Comparison of ENCODE assay signal across 8 mouse cellular contexts in the genomic region with DNA sequence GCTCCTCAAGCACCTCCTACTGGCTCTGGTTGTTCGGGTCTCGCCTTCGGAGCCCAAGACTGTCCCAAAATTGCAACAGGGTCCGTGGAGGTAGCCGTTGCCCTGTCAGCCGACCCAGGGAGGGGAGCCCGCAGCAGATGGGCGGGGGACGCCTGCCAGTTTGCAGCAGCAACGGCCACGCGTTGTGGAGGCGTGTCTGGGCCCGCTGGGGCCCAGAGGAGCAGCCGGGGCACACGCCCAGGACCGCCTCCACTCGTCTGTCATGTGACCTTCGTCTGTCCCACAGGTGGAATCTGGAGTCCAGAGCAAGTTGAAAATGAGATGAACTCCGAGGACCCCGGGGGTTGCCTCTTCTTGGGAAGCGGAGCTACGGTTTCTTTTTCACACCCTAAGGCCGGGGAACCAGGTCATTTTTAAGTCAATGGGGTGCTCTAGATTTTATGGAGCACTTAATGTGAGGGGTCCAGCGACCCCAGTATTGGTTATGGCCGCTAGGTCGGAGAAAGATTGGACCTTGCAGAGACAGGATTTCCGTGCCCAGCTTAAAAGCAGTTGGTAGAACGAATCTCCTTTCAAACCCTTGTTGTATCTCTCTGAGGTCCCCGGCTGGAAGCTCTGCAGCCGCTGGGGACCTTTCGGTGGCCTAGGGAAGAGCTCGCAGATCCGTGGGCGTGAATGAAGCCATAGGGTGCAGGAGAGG. TPM values are rescaled to one million over a fixed set of nuclear protein-coding genes. Genes with fewer than 3 reads are reported as not detected.
DNase-seq lines count a peak whose midpoint lies in the region; ATAC-seq and TF ChIP-seq lines count a peak whose summit lies in the region.

A gene (plus strand): TSS at position 283 of the 700 bp plus-strand sequence.

- no peaks in the 10 kb centered on the region for H3K79me2 ChIP-seq in MEL (ENCODE audit: control insufficient read depth, insufficient read depth, low read length, poor library complexity)

- H3K9me3 ChIP-seq in MEL (replicated peaks; ENCODE audit: insufficient read depth, low read length), result no peaks in the 10 kb centered on the region
- no peaks in the 10 kb centered on the region for H3K9me3 ChIP-seq in hindbrain, embryonic 16.5 days (ENCODE audit: control insufficient read depth, low read length)
- H3K9me3 ChIP-seq in lung, postnatal 0 days (ENCODE audit: low read length), result no peaks in the 10 kb centered on the region

- TF ChIP-seq CTCF in MEL (IDR thresholded peaks at IDR 0.05 in 2 of 3, conservative IDR thresholded peaks at IDR 0.05 in 1 of 3; ENCODE audit: control insufficient read depth in 1 of 3, insufficient read depth in 1 of 3, low read depth in 2 of 3, low read length in 3 of 3, poor library complexity in 1 of 3, severe bottlenecking in 1 of 3), result no peak
- no peak for TF ChIP-seq CTCF in lung, postnatal 0 days (IDR thresholded peaks at IDR 0.05)

- peak within 1 kb of the TSS; percentile 66 for H3K9ac ChIP-seq in MEL (ENCODE audit: control insufficient read depth, low read depth, low read length, poor library complexity, severe bottlenecking)
- H3K9ac ChIP-seq in hindbrain, embryonic 16.5 days (ENCODE audit: low read depth, low read length), result peak within 1 kb of the TSS; percentile 22
- H3K9ac ChIP-seq in lung, postnatal 0 days (replicated peaks; ENCODE audit: low read depth), result no peak within 1 kb of the TSS

- peak within 1 kb of the TSS; percentile 26 for H3K4me2 ChIP-seq in hindbrain, embryonic 16.5 days (ENCODE audit: low read length)
- peak within 1 kb of the TSS; percentile 49 for H3K4me2 ChIP-seq in lung, postnatal 0 days (replicated peaks; ENCODE audit: low read depth, low read length)

- TF ChIP-seq POLR2A in MEL (IDR thresholded peaks at IDR 0.05; ENCODE audit: control insufficient read depth in 1 of 2, insufficient read depth in 1 of 2, low read depth in 1 of 2, low read length in 2 of 2, poor library complexity in 1 of 2), result no peak

- peaks cover 0 to 8% of the 10 kb centered on the region in 2 experiments; a peak in 2 of 4 replicates for H3K36me3 ChIP-seq in MEL (ENCODE audit: control insufficient read depth in 1 of 2, insufficient read depth in 2 of 2, low read length in 2 of 2)
- no peaks in the 10 kb centered on the region for H3K36me3 ChIP-seq in hindbrain, embryonic 16.5 days (ENCODE audit: control insufficient read depth, insufficient read depth, low read length)
- H3K36me3 ChIP-seq in lung, postnatal 0 days (ENCODE audit: insufficient read depth, low read length), result no peaks in the 10 kb centered on the region

- H3K27ac ChIP-seq in MEL (ENCODE audit: control insufficient read depth, low read depth, low read length), result peak within 1 kb of the TSS; percentile 23
- H3K27ac ChIP-seq in hindbrain, embryonic 16.5 days (ENCODE audit: low read depth, low read length), result no peak within 1 kb of the TSS
- no peak within 1 kb of the TSS for H3K27ac ChIP-seq in lung, postnatal 0 days (ENCODE audit: low read length)

- no peaks in the 10 kb centered on the region for H3K27me3 ChIP-seq in MEL (ENCODE audit: control insufficient read depth in 1 of 2, insufficient read depth in 2 of 2, low read length in 2 of 2)
- peaks cover 62% of the 10 kb centered on the region for H3K27me3 ChIP-seq in hindbrain, embryonic 16.5 days (replicated peaks; ENCODE audit: control insufficient read depth, insufficient read depth, low read length)
- peaks cover 37% of the 10 kb centered on the region for H3K27me3 ChIP-seq in lung, postnatal 0 days (replicated peaks; ENCODE audit: insufficient read depth, low read length)

- TF ChIP-seq EP300 in MEL (IDR thresholded peaks at IDR 0.05; ENCODE audit: low read depth in 1 of 2, low read length in 2 of 2), result 0 out of 4 replicates have a peak, but pooled peaks of 1 of the 2 experiments have one; percentile 17
- no peak for TF ChIP-seq EP300 in lung, postnatal 0 days (IDR thresholded peaks at IDR 0.05)

- peak; percentile 19; the same call in 1 of the 2 replicates for ATAC-seq in hindbrain, embryonic 16.5 days
- ATAC-seq in lung, postnatal 0 days, result no peak

- H3K4me3 ChIP-seq in MEL (ENCODE audit: control insufficient read depth in 1 of 2, insufficient read depth in 1 of 2, low read depth in 2 of 2, low read length in 2 of 2), result peak within 1 kb of the TSS; percentile 52 to 59
- peak within 1 kb of the TSS; percentile 16; the same call in 1 of the 2 replicates for H3K4me3 ChIP-seq in hindbrain, embryonic 16.5 days (ENCODE audit: low read length)
- H3K4me3 ChIP-seq in lung, postnatal 0 days (ENCODE audit: low read depth, low read length), result peak within 1 kb of the TSS; percentile 24; the same call in 1 of the 2 replicates

- DNase-seq in adrenal gland, adult 2 months, result peak; percentile 31
- no peak for DNase-seq in adrenal gland, adult 8-10 months
- DNase-seq in MEL (ENCODE audit: low read depth, low spot score), result no peak
- no peak for DNase-seq in lung, postnatal 0 days (ENCODE audit: low spot score)
- DNase-seq in right cerebral cortex, postnatal 14 days, result no peak
- no peak for DNase-seq in layer of hippocampus, postnatal 25 days (ENCODE audit: extremely low spot score in 1 of 2, low spot score in 1 of 2)
- DNase-seq in thymus, postnatal 36 days, result no peak

- WGBS in hindbrain, embryonic 16.5 days, result 4% methylated on average over 35 of the region's 35 CpGs
- 4% methylated on average over 35 of the region's 35 CpGs for WGBS in lung, postnatal 0 days

- TF ChIP-seq RAD21 in MEL (IDR thresholded peaks at IDR 0.05; ENCODE audit: low read depth, low read length), result no peak

- H3K4me1 ChIP-seq in MEL (ENCODE audit: control insufficient read depth in 1 of 2, insufficient read depth in 2 of 2, low read length in 2 of 2), result peaks cover 0 to 15% of the 10 kb centered on the region in 2 experiments; a peak in 2 of 4 replicates
- peaks cover 15% of the 10 kb centered on the region for H3K4me1 ChIP-seq in hindbrain, embryonic 16.5 days (ENCODE audit: control insufficient read depth, insufficient read depth, low read depth, low read length)
- H3K4me1 ChIP-seq in lung, postnatal 0 days (ENCODE audit: insufficient read depth, low read depth, low read length), result peaks cover 6% of the 10 kb centered on the region; the same call in 1 of the 2 replicates

TF ChIP-seq in MEL, 35 proteins besides CTCF, POLR2A, EP300 and RAD21:
- no peak for TF ChIP-seq MAZ (IDR thresholded peaks at IDR 0.05; ENCODE audit: low read depth, low read length)
- peak; percentile 94 for TF ChIP-seq MXI1 (IDR thresholded peaks at IDR 0.05; ENCODE audit: low read depth, low read length)
- peak; percentile 50; the same call in 1 of the 2 replicates for TF ChIP-seq SIN3A (IDR thresholded peaks at IDR 0.05; ENCODE audit: low read length)
- peak; percentile 84 for TF ChIP-seq USF1 (IDR thresholded peaks at IDR 0.05; ENCODE audit: low read depth, low read length)
- TF ChIP-seq MAX (IDR thresholded peaks at IDR 0.05; ENCODE audit: low read length), result peak; percentile 57; the same call in 1 of the 2 replicates
- no peak for TF ChIP-seq MEF2A (IDR thresholded peaks at IDR 0.05; ENCODE audit: extremely low read depth, insufficient replicate concordance, low read depth, low read length, poor library complexity, severe bottlenecking)
- TF ChIP-seq MYB (IDR thresholded peaks at IDR 0.05; ENCODE audit: low read depth, low read length), result no peak
- TF ChIP-seq ZNF384 (IDR thresholded peaks at IDR 0.05; ENCODE audit: low read depth, low read length), result no peak
- TF ChIP-seq TCF12 (IDR thresholded peaks at IDR 0.05; ENCODE audit: low read depth, low read length), result no peak
- no peak for TF ChIP-seq TBP (IDR thresholded peaks at IDR 0.05; ENCODE audit: low read depth, low read length)
- no peak for TF ChIP-seq TAL1 (IDR thresholded peaks at IDR 0.05; ENCODE audit: low read length)

RNA-seq across cellular contexts. Expression of the gene that starts here (rescaled TPM):
- not detected for total RNA-seq in adrenal gland, adult 2 months (2021)
- 0.57 TPM in 1 of 2 replicates, not detected in the other for polyA plus RNA-seq in adrenal gland, adult 2 months (2012; rRNA removed)
- total RNA-seq in adrenal gland, adult 8-10 months (2022), result not detected
- total RNA-seq in MEL (2012; rRNA removed), result 0.20 TPM in 1 of 2 replicates, not detected in the other
- under 1 TPM in 1 of 2 experiments, not detected in 1; 0.28 TPM for polyA plus RNA-seq in MEL (2012; ENCODE audit: insufficient read depth in 1 of 2, insufficient read length in 2 of 2, low read depth in 1 of 2, low replicate concordance in 2 of 2, missing spikeins in 1 of 2)
- not detected in 2 replicates for polyA plus RNA-seq in hindbrain, embryonic 16.5 days (2015; fragmentation: Nextera tagmentation; extraction: Ambion mirVana)
- polyA plus RNA-seq in lung, postnatal 0 days (2015; fragmentation: Nextera tagmentation; extraction: Ambion mirVana), result 0.26 and 0.33 TPM in 2 replicates
- not detected for total RNA-seq in layer of hippocampus, postnatal 25 days (2021)

Comparison
In these comparisons a context has a peak if more than half of its experiments do, and no peak if none do; other contexts are left out.
1. Peak in DNase-seq in adrenal gland, adult 2 months; RNA of the gene not detected or under 1 TPM.
2. Peak in ATAC-seq, H3K4me3 ChIP-seq, H3K9ac ChIP-seq and H3K4me2 ChIP-seq in hindbrain, embryonic 16.5 days; RNA of the gene not detected or under 1 TPM.